Mouse (Mus musculus) ovary, adult 18-20 months (tissue): ENCODE measurements around the gene Zdhhc5.

Source experiments
- DNase-seq: peaks from one replicate; pipeline ENCODE4 v3.0.0; 2022; ENCODE audit warnings: low spot score, mixed read lengths

Gene Zdhhc5

GRCm38 (mm10) chr2:84647051-84647568 lies 67.9 kb downstream of the Zdhhc5 start:
- no peak for DNase-seq

- no peak for DNase-seq
Observed at GRCm38 (mm10) chr2:84646138-84646537, 68.8 kb downstream of the Zdhhc5 start.

- DNase-seq, result no peak
Observed at GRCm38 (mm10) chr2:84640833-84641232, 74.1 kb downstream of the Zdhhc5 start.

GRCm38 (mm10) chr2:84638428-84639220 lies 76.4 kb downstream of the Zdhhc5 start:
- no peak for DNase-seq
